Mouse (Mus musculus): ENCODE results near the gene Syde2.

DNA sequence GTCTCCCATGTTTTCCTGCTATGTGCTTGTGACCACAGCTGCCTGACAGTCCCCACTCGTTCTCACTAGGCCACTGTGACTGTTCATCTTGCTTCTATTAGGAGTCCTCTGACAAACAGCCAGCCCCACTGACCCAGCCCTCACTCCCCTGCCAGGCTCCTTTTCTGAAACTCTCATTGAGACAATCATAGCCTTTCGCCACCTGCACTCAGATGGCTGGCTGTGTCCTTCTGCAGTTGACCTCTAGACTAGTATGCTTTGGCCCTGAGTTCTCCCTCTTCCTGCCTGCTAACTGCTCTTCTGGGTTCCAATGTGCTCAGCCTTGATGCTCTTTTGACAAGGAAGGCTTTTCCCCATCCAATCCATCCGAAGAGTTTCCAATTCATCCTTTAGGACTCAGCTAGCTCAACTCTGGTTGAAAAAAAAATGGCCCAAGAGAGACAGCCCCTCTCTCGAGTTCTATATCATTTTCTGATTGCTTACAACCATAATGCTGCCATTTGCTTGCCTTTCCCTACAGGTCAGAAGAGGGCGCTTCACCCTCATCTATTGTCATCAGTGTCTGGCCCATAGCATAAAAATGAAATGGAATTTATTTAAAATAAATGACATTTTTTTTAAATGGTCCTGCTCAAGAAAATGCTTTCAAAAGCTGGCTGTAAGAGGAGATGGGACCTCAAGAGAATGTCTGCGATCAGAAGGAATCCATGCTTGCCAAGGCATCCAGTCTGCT lies 65.6 kb downstream of the Syde2 start:
- TF ChIP-seq EP300 (IDR thresholded peaks at IDR 0.05; ENCODE audit: low read depth), result no peak
- no peak for TF ChIP-seq CTCF (IDR thresholded peaks at IDR 0.05; ENCODE audit: low read depth)
